Mouse (Mus musculus) ES-E14 (cell line): ENCODE measurements around the gene Srgap1. TPM values are rescaled to one million over a fixed set of nuclear protein-coding genes. Genes with fewer than 3 reads are reported as not detected.

ENCODE experiments used
- DNase-seq: peaks from one replicate; pipeline ENCODE4 v3.0.0-alpha.2; 2013; ENCODE audit warnings: low read depth, low spot score
- H3K27ac ChIP-seq: 2 replicates; pipeline ENCODE4 v1.5.1; 2012; ENCODE audit warnings: low read depth, mild to moderate bottlenecking, low read length, moderate library complexity, mixed read lengths; ENCODE audit not compliant: poor library complexity, insufficient read depth, severe bottlenecking
- H3K36me3 ChIP-seq: 2 replicates; pipeline ENCODE4 v1.6.1; 2012; ENCODE audit warnings: mild to moderate bottlenecking, low read length, moderate library complexity, mixed read lengths; ENCODE audit not compliant: control insufficient read depth, poor library complexity, insufficient read depth, severe bottlenecking
- H3K4me1 ChIP-seq, 2 experiments: fragments of 150-350 bp in 1 of 2; sonication (generic) in 1 of 2; 2 replicates each; pipeline ENCODE4 v1.6.1; 2012; ENCODE audit warnings: low read length in 2 of 2, mild to moderate bottlenecking in 1 of 2, mixed read lengths in 1 of 2; ENCODE audit not compliant: control insufficient read depth in 2 of 2, insufficient read depth in 2 of 2, poor library complexity in 1 of 2
- H3K4me3 ChIP-seq, 2 experiments: fragments of 150-350 bp in 1 of 2; sonication (generic) in 1 of 2; 2 replicates each; pipeline ENCODE4 v1.5.1; 2012; ENCODE audit warnings: low read length in 2 of 2, low read depth in 1 of 2, mild to moderate bottlenecking in 1 of 2, mixed read lengths in 1 of 2; ENCODE audit not compliant: insufficient read depth in 1 of 2, poor library complexity in 1 of 2, severe bottlenecking in 1 of 2
- H3K9ac ChIP-seq: 2 replicates; pipeline ENCODE4 v1.6.1; 2012; ENCODE audit warnings: low read depth, mild to moderate bottlenecking, low read length, mixed read lengths; ENCODE audit not compliant: poor library complexity, insufficient read depth, severe bottlenecking
- H3K9me3 ChIP-seq: fragments of 150-350 bp; sonication (generic); 2 replicates; pipeline ENCODE4 v1.6.1; 2012; ENCODE audit warnings: low read depth, mild to moderate bottlenecking, low read length; ENCODE audit not compliant: control insufficient read depth, insufficient read depth
- CHD2 ChIP-seq: IDR thresholded peaks from 2 replicates; pipeline ENCODE4 v1.6.1; 2014; ENCODE audit warnings: mild to moderate bottlenecking, low read depth, low read length, inconsistent platforms
- HCFC1 ChIP-seq: IDR thresholded peaks from 2 replicates; pipeline ENCODE4 v1.6.1; 2012; ENCODE audit warnings: low read length, inconsistent platforms, borderline replicate concordance; ENCODE audit not compliant: insufficient read depth
- MAFK ChIP-seq: IDR thresholded peaks from 2 replicates; pipeline ENCODE4 v1.6.1; 2014; ENCODE audit warnings: mild to moderate bottlenecking, low read depth, low read length, inconsistent platforms; ENCODE audit not compliant: insufficient read depth
- ZC3H11A ChIP-seq: IDR thresholded peaks from 2 replicates; pipeline ENCODE4 v1.6.1; 2012; ENCODE audit warnings: low read depth, mild to moderate bottlenecking, inconsistent platforms, low read length, borderline replicate concordance
- ZNF384 ChIP-seq: IDR thresholded peaks from 2 replicates; pipeline ENCODE4 v1.6.1; 2012; ENCODE audit warnings: low read depth, low read length, inconsistent platforms
- in situ Hi-C, 2 experiments: fragments of 600-800 bp; cut with MboI; formaldehyde crosslinking; loops; one replicate each; pipeline ENCODE4 v1.15.1; 2025; ENCODE audit warnings: low sequenced_read_pairs in 2 of 2, inconsistent platforms in 1 of 2; ENCODE audit not compliant: unreplicated experiment in 2 of 2
- total RNA-seq: library from RNA; depleted of rRNA; stranded (reverse); fragments of 300-350 nt; gene quantifications from 2 replicates; pipeline ENCODE4 v1.2.3, GENCODE M21; 2012

The Srgap1 gene
- total RNA-seq, 1 experiment = 0.94 TPM

GRCm38 (mm10) chr10:121919016-121919415 is 128.1 kb downstream of the Srgap1 start:
- no peak for TF ChIP-seq ZNF384
- no peak for DNase-seq
- no peak overlapping the region for H3K9ac ChIP-seq

GRCm38 (mm10) chr10:121918579-121918978 is 128.5 kb downstream of the Srgap1 start:
- in situ Hi-C loops = no loop called here
- H3K9ac ChIP-seq = no peak overlapping the region
- no peak overlapping the region for H3K4me3 ChIP-seq
- no peaks in the 10 kb centered on the region for H3K36me3 ChIP-seq
- H3K9me3 ChIP-seq = no peaks in the 10 kb centered on the region
- TF ChIP-seq MAFK = no peak
- TF ChIP-seq HCFC1 = no peak
- no peak overlapping the region for H3K27ac ChIP-seq
- DNase-seq = no peak
- no peaks in the 10 kb centered on the region; a peak in 1 of 4 replicates for H3K4me1 ChIP-seq

More at GRCm38 (mm10) chr10:121919016-121919415, 128.1 kb downstream of the Srgap1 start:
- Histone ChIP-seq H3K27ac (no peak overlapping the region), H3K9me3 (no peaks in the 10 kb centered on the region), H3K4me1 (no peaks in the 10 kb centered on the region; a peak in 1 of 4 replicates), H3K36me3 (no peaks in the 10 kb centered on the region), H3K4me3 (no peak overlapping the region)
- in situ Hi-C loops = no loop called here

GRCm38 (mm10) chr10:121915530-121915929 is 131.6 kb downstream of the Srgap1 start:
- in situ Hi-C loops = no loop called here
- Histone ChIP-seq H3K27ac (no peak overlapping the region), H3K9me3 (no peaks in the 10 kb centered on the region), H3K4me1 (no peaks in the 10 kb centered on the region; a peak in 1 of 4 replicates), H3K9ac (no peak overlapping the region), H3K36me3 (no peaks in the 10 kb centered on the region), H3K4me3 (peak overlapping the region in 1 of 2 experiments; percentile 33; a peak in 1 of 4 replicates)
- DNase-seq = no peak
- no peak for TF ChIP-seq ZC3H11A
- TF ChIP-seq CHD2 = no peak
- no peak for TF ChIP-seq HCFC1

- peaks cover 1 to 2% of the 10 kb centered on the region in 2 experiments; a peak in 1 of 4 replicates for H3K4me1 ChIP-seq
- H3K4me3 ChIP-seq = no peak overlapping the region
- H3K9me3 ChIP-seq = no peaks in the 10 kb centered on the region
- no peak overlapping the region for H3K9ac ChIP-seq
- in situ Hi-C loops = no loop called here
- no peaks in the 10 kb centered on the region for H3K36me3 ChIP-seq
- H3K27ac ChIP-seq = no peak overlapping the region
- no peak for TF ChIP-seq ZC3H11A
- TF ChIP-seq MAFK = no peak
- TF ChIP-seq ZNF384 = no peak
- TF ChIP-seq HCFC1 = no peak
- TF ChIP-seq CHD2 = no peak
- DNase-seq = no peak
These were observed 143.0 kb downstream of the Srgap1 start for GRCm38 (mm10) chr10:121904137-121904536.

GRCm38 (mm10) chr10:121902651-121903050 is 144.5 kb downstream of the Srgap1 start:
- peak; percentile 34 for DNase-seq
- no peaks in the 10 kb centered on the region for H3K36me3 ChIP-seq
- no peak overlapping the region for H3K9ac ChIP-seq
- H3K9me3 ChIP-seq = no peaks in the 10 kb centered on the region
- peaks cover 1 to 2% of the 10 kb centered on the region in 2 experiments; a peak in 1 of 4 replicates for H3K4me1 ChIP-seq
- 0 out of 4 replicates have a peak overlapping the region, but pooled peaks of 1 of the 2 experiments have one; percentile 16 for H3K4me3 ChIP-seq
- H3K27ac ChIP-seq = no peak overlapping the region
- no peak for TF ChIP-seq ZNF384
- TF ChIP-seq CHD2 = no peak
- in situ Hi-C loops = no loop called here
